Mouse (Mus musculus): ENCODE results near the gene 9430097D07Rik. TPM values are rescaled to one million over a fixed set of nuclear protein-coding genes. Genes with fewer than 3 reads are reported as not detected.

9430097D07Rik gene
- polyA plus RNA-seq, 1 experiment from 2014 or later: 0.25 TPM

- H3K27me3 ChIP-seq (replicated peaks): no peaks in the 10 kb centered on the region
- H3K4me3 ChIP-seq: peak overlapping the region; percentile 76
- H3K27ac ChIP-seq: no peak overlapping the region
- peak overlapping the region; percentile 92 for H3K4me2 ChIP-seq (replicated peaks)
- H3K4me1 ChIP-seq: peaks cover 24% of the 10 kb centered on the region
- peak overlapping the region; percentile 76 for H3K9ac ChIP-seq
- WGBS: 6% methylated on average over 34 of the region's 34 CpGs
- no peaks in the 10 kb centered on the region for H3K36me3 ChIP-seq
- H3K9me3 ChIP-seq: no peaks in the 10 kb centered on the region
- ATAC-seq (ENCODE audit: low FRiP score, low read depth): peak; percentile 45
Observed at GRCm38 (mm10) chr2:32607262-32607947, 31.9 kb upstream of the 9430097D07Rik start.

GRCm38 (mm10) chr2:32606161-32607142 is 31.0 kb upstream of the 9430097D07Rik start:
- WGBS: 10% methylated on average over 53 of the region's 55 CpGs
- peak; percentile 80 for ATAC-seq (ENCODE audit: low FRiP score, low read depth)
- H3K9me3 ChIP-seq: no peaks in the 10 kb centered on the region
- H3K27ac ChIP-seq: no peak overlapping the region
- H3K27me3 ChIP-seq (replicated peaks): no peaks in the 10 kb centered on the region
- peak overlapping the region; percentile 76 for H3K4me3 ChIP-seq
- H3K4me2 ChIP-seq (replicated peaks): peak overlapping the region; percentile 92
- H3K36me3 ChIP-seq: no peaks in the 10 kb centered on the region
- peak overlapping the region; percentile 76 for H3K9ac ChIP-seq
- peaks cover 24% of the 10 kb centered on the region for H3K4me1 ChIP-seq

DNA sequence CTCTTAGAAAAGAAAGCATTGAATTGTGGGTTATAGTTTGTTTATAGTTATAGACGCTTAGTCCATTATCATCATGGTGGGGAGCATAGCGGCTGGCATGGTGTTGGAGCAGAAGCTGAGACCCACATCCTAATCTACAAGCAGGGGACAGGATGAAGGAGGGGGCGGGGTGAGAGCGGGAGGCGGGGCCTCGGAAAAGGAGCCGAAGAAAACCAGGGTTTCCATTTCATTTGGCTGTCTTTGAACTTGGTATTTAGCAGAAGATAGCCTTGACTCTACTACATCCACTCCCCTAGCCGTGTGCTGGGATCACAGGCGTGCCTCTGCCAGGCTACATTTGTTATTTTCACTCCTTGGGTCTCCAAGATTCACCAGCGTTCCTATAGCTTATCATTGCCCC is 29.1 kb upstream of the 9430097D07Rik start:
- H3K9me3 ChIP-seq: no peaks in the 10 kb centered on the region
- H3K4me3 ChIP-seq: no peak overlapping the region
- 42% methylated on average over 10 of the region's 10 CpGs for WGBS
- H3K4me2 ChIP-seq (replicated peaks): no peak overlapping the region
- no peak overlapping the region for H3K27ac ChIP-seq
- no peaks in the 10 kb centered on the region for H3K27me3 ChIP-seq (replicated peaks)
- no peaks in the 10 kb centered on the region for H3K36me3 ChIP-seq
- no peak overlapping the region for H3K9ac ChIP-seq
- ATAC-seq (ENCODE audit: low FRiP score, low read depth): no peak
- H3K4me1 ChIP-seq: peaks cover 19% of the 10 kb centered on the region

GRCm38 (mm10) chr2:32602600-32603054 is 27.1 kb upstream of the 9430097D07Rik start:
- H3K9ac ChIP-seq: no peak overlapping the region
- H3K4me3 ChIP-seq: peak overlapping the region; percentile 7; the same call in 1 of the 2 replicates
- WGBS: under 1% methylated on average over 11 of the region's 11 CpGs

GRCm38 (mm10) chr2:32601417-32602065 is 26.1 kb upstream of the 9430097D07Rik start:
- 40% methylated on average over 8 of the region's 8 CpGs for WGBS
- Histone ChIP-seq H3K27ac (no peak overlapping the region), H3K9me3 (no peaks in the 10 kb centered on the region), H3K36me3 (peaks cover 5% of the 10 kb centered on the region; the same call in 1 of the 2 replicates), H3K4me3 (no peak overlapping the region), H3K9ac (no peak overlapping the region), H3K4me2 (replicated peaks) (no peak overlapping the region), H3K4me1 (no peaks in the 10 kb centered on the region), H3K27me3 (replicated peaks) (no peaks in the 10 kb centered on the region)
- peak; percentile 51; the same call in 1 of the 2 replicates for ATAC-seq (ENCODE audit: low FRiP score, low read depth)

More at GRCm38 (mm10) chr2:32602600-32603054, 27.1 kb upstream of the 9430097D07Rik start:
- ATAC-seq (ENCODE audit: low FRiP score, low read depth): no peak
- H3K4me1 ChIP-seq: peaks cover 7% of the 10 kb centered on the region
- H3K9me3 ChIP-seq: no peaks in the 10 kb centered on the region
- no peaks in the 10 kb centered on the region for H3K36me3 ChIP-seq
- H3K27ac ChIP-seq: no peak overlapping the region
- H3K4me2 ChIP-seq (replicated peaks): peak overlapping the region; percentile 49
- no peaks in the 10 kb centered on the region for H3K27me3 ChIP-seq (replicated peaks)

- Histone ChIP-seq H3K4me1 (no peaks in the 10 kb centered on the region), H3K4me2 (replicated peaks) (no peak within 1 kb of the TSS), H3K4me3 (no peak within 1 kb of the TSS), H3K27ac (no peak within 1 kb of the TSS), H3K9me3 (no peaks in the 10 kb centered on the region), H3K27me3 (replicated peaks) (no peaks in the 10 kb centered on the region), H3K36me3 (peaks cover 7% of the 10 kb centered on the region; the same call in 1 of the 2 replicates), H3K9ac (no peak within 1 kb of the TSS)
- 95% methylated on average over 3 of the region's 3 CpGs for WGBS
- ATAC-seq (ENCODE audit: low FRiP score, low read depth): no peak
Observed at GRCm38 (mm10) chr2:32599409-32599808, 23.9 kb upstream of the 9430097D07Rik start, which contains the start of gene St6galnac6. TSS of gene St6galnac6 (plus strand) at chr2:32599709.

DNA sequence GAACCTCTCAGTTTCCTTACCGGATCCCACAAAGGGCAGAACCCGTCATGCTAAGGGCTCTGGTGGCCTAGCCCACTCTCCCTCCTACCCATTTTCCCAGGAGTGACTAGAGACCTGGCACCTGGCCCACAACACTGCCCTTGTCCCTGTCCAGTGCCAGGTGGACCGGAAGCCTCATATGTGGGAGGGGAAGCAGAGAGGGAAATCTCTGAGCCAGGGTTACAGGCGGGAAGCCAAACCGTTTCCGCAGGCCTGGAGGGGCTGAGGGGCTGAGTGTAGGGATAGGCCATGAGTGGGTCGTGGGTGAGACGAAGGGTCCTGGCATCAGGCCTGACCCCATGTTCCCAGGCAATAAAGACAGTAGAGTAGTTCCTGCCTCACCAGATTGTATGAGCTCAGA is 23.0 kb upstream of the 9430097D07Rik start:
- H3K4me2 ChIP-seq (replicated peaks): no peak overlapping the region
- H3K9me3 ChIP-seq: no peaks in the 10 kb centered on the region
- H3K9ac ChIP-seq: no peak overlapping the region
- no peaks in the 10 kb centered on the region for H3K27me3 ChIP-seq (replicated peaks)
- no peak overlapping the region for H3K4me3 ChIP-seq
- 92% methylated on average over 8 of the region's 8 CpGs for WGBS
- peaks cover 7% of the 10 kb centered on the region; the same call in 1 of the 2 replicates for H3K36me3 ChIP-seq
- ATAC-seq (ENCODE audit: low FRiP score, low read depth): no peak
- no peak overlapping the region for H3K27ac ChIP-seq
- H3K4me1 ChIP-seq: no peaks in the 10 kb centered on the region

- Histone ChIP-seq H3K9me3 (no peaks in the 10 kb centered on the region), H3K4me2 (replicated peaks) (no peak overlapping the region), H3K4me3 (no peak overlapping the region), H3K27me3 (replicated peaks) (no peaks in the 10 kb centered on the region), H3K27ac (no peak overlapping the region), H3K4me1 (no peaks in the 10 kb centered on the region), H3K36me3 (peaks cover 7% of the 10 kb centered on the region; the same call in 1 of the 2 replicates), H3K9ac (no peak overlapping the region)
- no peak for ATAC-seq (ENCODE audit: low FRiP score, low read depth)
- 93% methylated on average over 5 of the region's 5 CpGs for WGBS
Observed at GRCm38 (mm10) chr2:32597699-32598098, 22.2 kb upstream of the 9430097D07Rik start.

GRCm38 (mm10) chr2:32597248-32597647 is 21.8 kb upstream of the 9430097D07Rik start:
- Histone ChIP-seq H3K4me1 (no peaks in the 10 kb centered on the region), H3K4me2 (replicated peaks) (no peak overlapping the region), H3K9ac (no peak overlapping the region), H3K9me3 (no peaks in the 10 kb centered on the region), H3K27me3 (replicated peaks) (no peaks in the 10 kb centered on the region), H3K36me3 (peaks cover 7% of the 10 kb centered on the region; the same call in 1 of the 2 replicates), H3K4me3 (no peak overlapping the region), H3K27ac (no peak overlapping the region)
- no peak for ATAC-seq (ENCODE audit: low FRiP score, low read depth)
- 91% methylated on average over 5 of the region's 5 CpGs for WGBS

- H3K9ac ChIP-seq: no peak overlapping the region
- no peaks in the 10 kb centered on the region for H3K9me3 ChIP-seq
- no peaks in the 10 kb centered on the region for H3K27me3 ChIP-seq (replicated peaks)
- H3K4me1 ChIP-seq: no peaks in the 10 kb centered on the region
- no peak for ATAC-seq (ENCODE audit: low FRiP score, low read depth)
- no peak overlapping the region for H3K4me2 ChIP-seq (replicated peaks)
- H3K4me3 ChIP-seq: no peak overlapping the region
- no peak overlapping the region for H3K27ac ChIP-seq
- WGBS: 90% methylated on average over 13 of the region's 13 CpGs
- H3K36me3 ChIP-seq: peaks cover 7% of the 10 kb centered on the region; the same call in 1 of the 2 replicates
Observed at GRCm38 (mm10) chr2:32596725-32597124, 21.2 kb upstream of the 9430097D07Rik start.

DNA sequence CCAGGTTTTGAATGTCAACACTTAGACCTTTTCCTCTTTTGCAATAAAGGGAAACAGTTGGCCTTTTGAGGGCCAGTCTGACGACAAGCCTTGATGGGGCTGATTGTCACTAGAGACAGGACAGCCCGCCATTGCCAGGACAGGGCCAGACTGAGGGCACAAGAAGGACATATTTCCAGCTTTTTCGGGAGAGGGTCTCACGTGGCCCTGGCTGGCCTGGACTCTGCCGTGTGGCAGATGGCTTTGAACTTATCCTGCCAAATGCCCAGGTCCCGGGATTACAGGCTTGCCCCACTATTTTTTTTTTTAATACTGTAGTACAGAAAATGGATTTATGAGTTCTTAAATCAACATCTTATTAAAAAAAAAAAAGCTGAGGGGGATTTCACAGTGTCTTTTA is 15.8 kb upstream of the 9430097D07Rik start:
- Histone ChIP-seq H3K27ac (no peak overlapping the region), H3K36me3 (peaks cover 3% of the 10 kb centered on the region; the same call in 1 of the 2 replicates), H3K27me3 (replicated peaks) (no peaks in the 10 kb centered on the region), H3K4me3 (no peak overlapping the region), H3K9me3 (no peaks in the 10 kb centered on the region), H3K4me2 (replicated peaks) (no peak overlapping the region), H3K4me1 (peaks cover 14% of the 10 kb centered on the region), H3K9ac (no peak overlapping the region)
- WGBS: 70% methylated on average over 6 of the region's 6 CpGs
- ATAC-seq (ENCODE audit: low FRiP score, low read depth): no peak
